Mouse (Mus musculus) thymus, postnatal 10 days (tissue): ENCODE results near the gene Lap3.

Experiments
- DNase-seq, 2 experiments: peaks; one replicate each; pipeline ENCODE4 v3.0.0; 2021; ENCODE audit warnings: low spot score in 2 of 2

Lap3 gene

GRCm38 (mm10) chr5:45496042-45496441 is 2.9 kb downstream of the Lap3 start:
- no peak for DNase-seq

GRCm38 (mm10) chr5:45496479-45496878 is 3.3 kb downstream of the Lap3 start:
- no peak for DNase-seq

GRCm38 (mm10) chr5:45496930-45497550 is 3.9 kb downstream of the Lap3 start:
- DNase-seq = no peak

DNA sequence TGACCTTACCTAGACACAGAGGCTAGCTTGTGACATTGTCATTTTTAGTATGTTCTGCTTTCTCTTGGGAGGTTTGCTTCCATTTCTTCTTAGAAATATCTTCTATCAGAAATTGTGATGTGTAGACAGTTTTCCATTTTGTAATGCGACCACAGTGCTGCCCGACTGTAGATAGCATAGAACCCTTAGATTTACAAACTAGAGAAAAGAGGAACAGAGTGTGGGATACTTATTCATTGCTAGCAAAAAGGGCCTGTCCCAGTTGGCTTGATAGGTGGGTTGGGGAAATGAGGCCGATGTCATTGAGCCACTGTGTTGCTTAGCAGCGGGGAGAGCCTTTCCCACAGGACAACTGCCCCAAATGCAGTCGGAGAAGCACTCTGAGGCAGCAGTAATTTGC is 4.4 kb downstream of the Lap3 start:
- no peak for DNase-seq

- no peak for DNase-seq
Measured at GRCm38 (mm10) chr5:45510071-45510470, 16.9 kb downstream of the Lap3 start.

DNA sequence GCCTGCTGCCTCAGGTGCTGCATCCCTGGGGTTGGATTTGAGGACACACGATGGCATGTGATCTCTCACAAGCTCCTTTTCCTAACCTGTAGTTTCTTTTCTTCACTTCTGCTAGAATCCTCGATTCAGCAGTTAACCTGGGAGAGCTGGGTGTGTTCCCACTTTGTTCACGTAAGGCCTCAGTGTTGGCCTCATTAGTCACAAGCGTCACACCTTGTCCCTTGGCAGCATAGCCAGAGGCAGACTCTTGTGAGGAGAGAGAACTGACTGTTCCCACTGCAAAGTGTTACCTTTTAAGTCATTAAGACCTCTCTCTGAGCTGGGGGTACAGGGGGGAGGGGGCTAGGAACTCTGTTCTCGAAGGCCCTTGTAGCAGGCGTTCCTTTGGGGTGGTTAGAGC is 19.7 kb downstream of the Lap3 start:
- DNase-seq = no peak

- DNase-seq = no peak
Measured at GRCm38 (mm10) chr5:45513511-45513910, 20.3 kb downstream of the Lap3 start.

- DNase-seq = no peak
Measured at GRCm38 (mm10) chr5:45514599-45514998, 21.4 kb downstream of the Lap3 start.

- DNase-seq = no peak
Measured at GRCm38 (mm10) chr5:45515151-45515743, 22.1 kb downstream of the Lap3 start.

DNA sequence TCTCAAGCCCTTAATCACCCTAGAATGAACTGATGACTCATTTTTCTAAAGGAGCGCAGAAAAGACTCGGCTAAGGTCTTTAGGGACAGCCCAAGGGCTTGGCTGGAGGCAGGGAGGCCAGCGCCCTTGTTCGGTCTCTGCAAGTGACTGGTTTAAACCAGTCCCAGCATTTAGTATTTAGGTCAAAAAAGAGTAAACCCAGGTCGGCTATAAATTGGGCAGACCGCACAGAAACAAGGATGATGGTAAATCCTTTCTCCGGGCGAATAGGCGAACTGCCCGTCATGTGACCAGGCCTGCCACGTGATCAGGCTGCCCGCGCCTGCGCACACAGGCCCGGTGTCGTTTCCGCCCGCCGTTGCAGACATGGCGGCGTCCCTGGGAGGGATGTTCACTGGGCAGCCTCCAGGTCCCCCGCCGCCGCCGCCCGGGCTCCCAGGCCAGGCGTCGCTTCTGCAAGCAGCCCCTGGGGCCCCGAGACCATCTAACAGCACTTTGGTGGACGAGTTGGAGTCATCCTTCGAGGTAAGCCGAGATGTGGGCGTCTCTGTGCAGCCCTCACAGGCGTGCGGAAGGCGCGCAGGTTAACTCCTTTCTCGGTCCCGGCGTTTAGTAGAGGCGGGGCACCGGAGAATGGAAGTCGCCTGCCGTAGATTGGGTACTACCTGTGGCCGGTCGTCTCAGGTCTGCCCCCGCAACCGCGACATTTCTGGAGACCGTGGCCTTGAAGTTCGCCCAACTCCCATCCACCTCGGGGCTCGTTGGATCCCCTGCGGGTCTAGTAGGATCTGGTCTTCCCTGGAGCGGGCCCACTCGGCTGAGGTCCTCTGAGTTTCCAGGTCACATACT is 27.0 kb downstream of the Lap3 start, which contains the start of gene Med28:
TSS of gene Med28 (plus strand) at position 270 of the 849 bp plus-strand sequence.
- peak; percentile 92 to 93 for DNase-seq

GRCm38 (mm10) chr5:45520809-45521110 is 27.6 kb downstream of the Lap3 start:
- no peak for DNase-seq

DNA sequence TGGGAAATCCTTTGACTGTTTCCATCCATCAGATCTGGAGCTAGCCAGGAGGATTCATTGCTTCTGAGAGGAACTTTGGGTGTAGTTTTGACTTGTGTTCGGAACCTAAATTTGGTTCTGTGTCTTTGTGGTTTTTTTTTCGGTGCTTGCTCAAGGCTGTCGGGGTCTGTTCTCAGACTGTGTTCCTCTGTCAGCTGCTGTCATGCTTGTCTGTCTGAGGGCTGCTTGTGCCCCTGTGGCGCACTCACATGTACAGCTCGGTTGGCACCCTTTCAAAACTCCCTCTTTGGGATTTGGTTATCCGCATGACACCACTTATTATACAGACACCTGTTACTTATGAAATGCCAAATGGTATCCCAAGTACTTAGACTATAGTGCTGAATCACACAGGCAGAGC is 28.4 kb downstream of the Lap3 start:
- no peak for DNase-seq

- no peak for DNase-seq
Measured at GRCm38 (mm10) chr5:45525101-45525500, 31.9 kb downstream of the Lap3 start.

DNA sequence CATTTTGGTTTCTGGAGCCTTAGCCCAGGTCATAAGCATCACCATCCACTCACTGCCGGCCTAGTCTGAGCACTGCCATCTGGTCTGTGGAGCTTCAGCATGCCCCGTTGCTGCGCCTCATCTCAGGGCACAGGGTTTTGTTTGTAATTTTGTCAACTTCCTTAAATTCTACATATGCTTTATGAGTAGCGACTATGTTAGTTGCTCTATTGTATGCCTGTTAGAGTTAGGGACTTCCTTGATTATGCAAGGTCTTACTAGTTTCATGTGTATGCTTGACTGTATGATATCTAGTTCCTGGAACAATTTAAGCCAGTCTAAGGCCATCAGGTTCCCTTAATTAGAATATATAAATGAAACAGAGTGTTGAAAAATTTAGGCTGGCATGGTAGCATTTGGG is 33.2 kb downstream of the Lap3 start:
- DNase-seq = no peak

DNA sequence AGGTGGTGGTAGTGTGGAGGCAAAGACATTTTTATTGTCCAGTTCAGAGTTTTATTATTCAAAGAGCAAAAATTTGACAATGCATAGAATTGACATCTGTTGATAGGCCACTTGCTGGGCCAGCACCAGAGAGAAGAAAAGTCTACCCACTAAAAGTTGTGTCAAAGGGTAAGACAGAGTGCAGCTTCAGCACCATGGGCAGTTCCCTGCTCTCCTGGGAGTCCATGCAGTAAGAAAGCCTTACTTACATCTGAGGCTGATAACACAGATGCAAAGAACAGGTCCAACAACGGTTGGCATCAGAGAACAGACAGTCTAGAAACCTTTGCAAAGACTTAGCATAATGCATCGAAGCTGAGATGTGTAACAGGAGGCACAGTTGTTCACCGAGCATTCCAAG is 36.5 kb downstream of the Lap3 start:
- no peak for DNase-seq

GRCm38 (mm10) chr5:45534319-45535098 is 41.3 kb downstream of the Lap3 start:
- DNase-seq = peak; percentile 73 to 75

- DNase-seq = no peak
Measured at GRCm38 (mm10) chr5:45535177-45535576, 42.0 kb downstream of the Lap3 start.

GRCm38 (mm10) chr5:45539502-45539901 is 46.3 kb downstream of the Lap3 start:
- DNase-seq = no peak

- DNase-seq = no peak
Measured at GRCm38 (mm10) chr5:45543374-45543773, 50.2 kb downstream of the Lap3 start.

GRCm38 (mm10) chr5:45549586-45549985 is 56.4 kb downstream of the Lap3 start:
- no peak for DNase-seq
